Mouse (Mus musculus) heart, postnatal 10 days (tissue): ENCODE measurements around the gene Med12l. TPM values are rescaled to one million over a fixed set of nuclear protein-coding genes. Genes with fewer than 3 reads are reported as not detected.

Experiments used
- DNase-seq, 2 experiments: peaks; one replicate each; pipeline ENCODE4 v3.0.0; 2021
- intact Hi-C: fragments of 180-260 bp; cut with DNase I; formaldehyde crosslinking; loops from one replicate; pipeline ENCODE4 v1.15.1; 2025
- total RNA-seq, 2 experiments: library from RNA; stranded (reverse); gene quantifications; 2 replicates each; pipeline ENCODE4 v1.2.3; 2021

Gene Med12l
- total RNA-seq, 2 experiments from 2014 or later = 9.4 to 10.1 TPM

DNA sequence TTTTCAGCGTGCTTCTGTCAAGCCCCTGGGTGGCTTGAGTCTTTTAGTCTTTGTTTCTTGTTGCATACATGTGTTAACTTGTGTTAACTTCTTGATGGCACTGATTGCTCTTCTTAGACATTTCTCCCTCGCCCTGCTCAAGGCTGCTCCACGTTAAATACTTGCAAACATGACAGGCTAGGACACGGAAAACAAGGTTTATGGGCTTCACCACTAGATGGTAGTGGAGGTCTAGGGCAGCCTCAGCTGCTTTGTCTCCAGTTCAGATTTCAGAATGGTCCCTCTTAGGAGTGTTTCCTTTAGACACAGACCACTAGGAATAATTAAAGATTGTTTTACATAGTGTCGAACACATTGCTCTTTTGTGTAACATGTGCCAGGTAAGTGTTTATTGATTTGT is 169.6 kb downstream of the Med12l start:
- intact Hi-C loops = loop anchor here (2.0 to 10.0 kb wide), 3 partner anchors 34 to 880 kb away; no protein-coding TSS in a partner anchor
- peak; percentile 67 to 76 for DNase-seq

DNA sequence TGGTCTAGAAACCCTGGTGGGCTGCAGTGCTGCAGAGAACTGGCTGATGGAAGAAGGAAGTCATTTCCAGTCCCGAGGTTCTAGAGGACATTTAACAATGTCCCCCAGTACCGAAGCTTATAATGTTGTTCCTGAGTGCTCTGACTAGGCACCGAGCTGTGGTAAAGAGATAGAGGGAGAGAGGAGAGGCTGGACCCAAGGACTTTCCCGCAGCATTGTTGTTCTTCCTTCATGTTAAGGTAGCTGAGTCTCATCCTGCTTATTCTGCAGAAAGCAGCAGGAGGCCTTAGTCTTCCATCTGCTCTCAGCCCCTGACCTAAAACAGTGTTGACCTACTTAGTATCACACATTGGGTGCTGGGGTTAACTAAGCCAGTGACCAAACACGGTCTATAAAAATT is 171.2 kb downstream of the Med12l start:
- intact Hi-C loops = loop anchor here (10.0 kb wide), 2 partner anchors 568 to 878 kb away; no protein-coding TSS in a partner anchor
- no peak for DNase-seq

DNA sequence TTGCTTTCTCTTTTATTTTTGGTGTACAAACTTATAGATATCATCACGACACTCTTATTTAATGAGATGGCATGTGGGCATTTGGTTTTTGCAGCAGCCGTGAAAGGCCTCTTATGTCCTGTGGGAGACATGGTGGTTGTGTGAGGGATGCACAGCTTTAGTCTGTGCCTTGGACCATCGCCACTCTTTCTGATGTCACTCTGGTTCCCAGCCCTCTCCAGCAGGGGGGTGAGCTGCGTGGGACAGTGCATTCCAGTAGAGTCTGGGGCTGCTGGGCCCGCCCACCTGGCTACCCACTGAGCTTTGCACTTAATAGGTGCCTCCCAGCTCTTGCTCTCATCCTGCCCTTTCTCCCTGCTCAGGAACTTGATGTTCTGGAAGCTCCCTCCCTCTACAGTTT is 175.5 kb downstream of the Med12l start:
- intact Hi-C loops = no loop called here
- DNase-seq = no peak

DNA sequence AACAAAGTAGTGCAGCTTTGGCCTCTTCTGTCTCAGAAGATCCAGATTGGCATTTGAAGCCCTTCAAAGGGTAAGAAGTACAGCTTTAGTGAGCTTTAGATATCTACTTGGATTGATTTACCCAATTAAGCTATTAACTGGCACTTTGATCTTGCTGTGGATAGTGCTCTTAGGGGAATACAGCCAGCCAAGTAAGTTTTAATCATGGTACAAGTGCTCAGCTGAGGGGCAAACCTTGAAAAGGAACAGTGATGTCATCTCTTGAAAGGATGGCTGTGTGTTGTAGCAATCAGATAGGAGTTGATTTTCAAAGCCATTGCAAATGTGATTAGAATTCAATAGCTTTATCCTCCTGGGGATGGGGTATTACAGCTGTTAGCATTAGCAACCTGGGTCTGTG is 176.5 kb downstream of the Med12l start:
- intact Hi-C loops = no loop called here
- no peak for DNase-seq

DNA sequence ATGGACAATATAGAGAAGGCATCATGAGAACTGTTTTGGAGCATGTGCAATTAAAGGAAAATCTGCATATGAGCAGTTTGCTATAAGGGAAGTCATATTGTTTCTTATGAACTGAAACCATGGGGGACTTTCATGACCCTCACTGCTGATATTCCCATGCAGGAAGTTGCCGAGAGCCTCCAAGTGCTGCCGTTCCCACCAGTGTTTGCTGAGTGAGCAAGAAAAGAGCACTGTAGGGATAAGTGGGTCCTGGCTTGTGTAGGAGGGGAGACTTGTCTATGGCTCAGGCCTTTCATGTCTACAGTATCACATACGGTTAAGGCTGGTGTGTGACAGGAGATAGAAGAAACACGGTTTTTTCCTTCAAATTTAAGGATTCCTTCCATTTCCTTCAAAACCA is 180.0 kb downstream of the Med12l start:
- intact Hi-C loops = no loop called here
- no peak for DNase-seq

DNA sequence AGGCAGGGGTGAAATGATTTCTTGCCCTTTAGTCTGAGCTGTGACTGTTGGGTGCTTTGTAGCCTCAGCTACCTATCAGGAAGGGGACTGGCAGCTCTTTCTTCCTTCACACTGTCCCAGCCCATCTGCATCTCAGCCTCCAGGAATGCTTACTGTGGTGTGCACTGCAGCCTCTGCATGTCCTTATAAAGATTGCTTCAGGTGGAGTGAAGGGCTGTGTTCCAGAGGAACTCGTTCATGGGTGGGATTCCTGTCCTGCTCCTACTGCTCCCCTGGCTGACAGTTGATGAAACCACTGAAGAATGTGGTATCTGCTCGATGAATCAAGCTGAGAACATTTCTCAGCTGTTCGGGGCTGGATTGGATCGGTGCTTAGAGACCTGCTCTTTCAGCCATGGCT is 181.7 kb downstream of the Med12l start:
- DNase-seq = no peak
- intact Hi-C loops = no loop called here

DNA sequence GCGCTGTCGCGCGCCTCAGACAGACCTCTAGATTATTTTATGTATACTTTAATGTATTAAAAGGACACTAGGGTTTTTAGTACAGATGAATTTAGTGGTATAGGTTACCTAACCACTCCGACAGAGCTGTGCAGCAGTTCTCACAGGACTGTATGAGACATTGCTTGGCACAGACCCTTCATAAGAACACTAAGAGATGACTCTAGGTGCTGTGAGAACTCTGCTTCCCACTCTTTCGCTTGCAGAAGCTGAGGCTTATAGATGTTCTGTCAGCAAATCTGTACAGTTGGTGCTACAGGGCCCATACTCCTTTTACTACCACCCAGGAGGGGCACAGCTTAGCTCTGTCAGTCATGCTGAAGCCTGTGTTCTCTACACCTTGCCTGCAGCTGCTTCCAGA is 186.0 kb downstream of the Med12l start:
- DNase-seq = no peak

DNA sequence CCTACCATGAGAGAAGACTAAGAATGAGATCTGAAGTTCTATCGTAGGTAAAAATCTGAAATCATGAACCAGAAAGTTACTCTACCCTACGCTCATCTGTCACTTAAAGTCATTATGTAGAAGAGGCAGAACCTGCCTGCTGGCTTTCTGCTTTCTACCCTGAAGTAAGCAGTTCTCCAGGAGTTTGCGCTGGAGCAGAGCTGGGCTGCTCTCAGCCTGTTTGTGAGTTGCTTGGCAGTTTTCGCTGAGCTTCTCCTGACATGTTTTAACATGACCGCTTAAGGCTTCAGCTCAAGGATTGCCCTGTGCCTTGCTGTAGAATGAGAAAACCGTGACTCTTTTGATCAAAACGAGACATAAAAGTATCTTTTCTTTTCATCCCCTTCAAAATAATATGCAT is 188.5 kb downstream of the Med12l start:
- intact Hi-C loops = no loop called here
- DNase-seq = no peak

More for the DNA sequence above, 186.0 kb downstream of the Med12l start:
- intact Hi-C loops = no loop called here

DNA sequence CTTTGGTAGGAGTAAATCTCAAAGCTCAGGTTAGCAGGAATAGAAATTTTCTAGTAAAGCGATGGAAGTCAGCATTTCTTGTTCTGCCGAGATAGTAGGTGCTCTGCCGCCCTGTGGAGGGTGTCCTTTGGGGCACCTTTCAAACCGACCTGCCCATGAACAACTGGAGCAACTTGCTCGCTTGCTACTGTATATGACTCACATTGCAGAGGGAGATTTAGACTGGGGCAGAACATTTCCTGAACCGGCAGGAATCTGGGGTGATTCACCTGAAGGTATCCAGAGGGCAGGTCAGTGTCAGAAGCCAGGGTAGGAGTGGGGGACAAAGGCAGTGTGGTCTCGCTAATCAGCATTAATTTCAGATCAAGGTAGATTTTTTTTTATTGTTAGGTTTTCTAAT is 189.3 kb downstream of the Med12l start, which contains the start of gene Gpr87:
Gene Gpr87, minus strand, starts transcription at position 167 of the 400 bp plus-strand sequence.
- DNase-seq = no peak
- intact Hi-C loops = no loop called here

DNA sequence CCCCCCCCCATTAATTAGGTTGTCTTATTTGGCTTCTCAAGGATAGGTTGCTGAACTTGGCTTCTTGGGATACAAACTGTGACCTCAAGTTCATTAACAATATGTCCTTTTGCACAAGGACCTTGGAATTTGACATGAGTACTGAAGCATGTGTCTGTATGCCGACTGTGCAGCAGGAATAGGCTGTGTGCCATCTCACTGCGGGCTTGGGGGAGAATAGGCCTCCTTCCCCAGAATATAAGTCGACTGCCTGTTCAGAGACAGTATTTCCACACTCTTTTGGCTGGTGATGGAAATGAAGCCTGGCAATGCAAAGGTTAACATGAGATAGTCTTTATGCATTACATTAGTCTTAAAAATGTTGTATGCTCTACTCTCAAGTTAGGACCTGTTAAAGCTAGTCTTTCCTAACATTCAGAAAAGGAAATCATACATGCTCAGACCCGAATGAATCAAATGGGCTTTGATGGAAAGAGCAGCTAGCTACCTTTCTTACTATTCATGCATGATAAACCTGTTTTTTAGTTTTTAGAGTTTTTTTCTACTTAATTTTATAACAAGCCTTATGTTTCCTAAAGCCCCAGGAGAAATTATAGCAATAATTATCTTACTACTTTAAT is 191.8 kb downstream of the Med12l start:
- intact Hi-C loops = no loop called here

DNA sequence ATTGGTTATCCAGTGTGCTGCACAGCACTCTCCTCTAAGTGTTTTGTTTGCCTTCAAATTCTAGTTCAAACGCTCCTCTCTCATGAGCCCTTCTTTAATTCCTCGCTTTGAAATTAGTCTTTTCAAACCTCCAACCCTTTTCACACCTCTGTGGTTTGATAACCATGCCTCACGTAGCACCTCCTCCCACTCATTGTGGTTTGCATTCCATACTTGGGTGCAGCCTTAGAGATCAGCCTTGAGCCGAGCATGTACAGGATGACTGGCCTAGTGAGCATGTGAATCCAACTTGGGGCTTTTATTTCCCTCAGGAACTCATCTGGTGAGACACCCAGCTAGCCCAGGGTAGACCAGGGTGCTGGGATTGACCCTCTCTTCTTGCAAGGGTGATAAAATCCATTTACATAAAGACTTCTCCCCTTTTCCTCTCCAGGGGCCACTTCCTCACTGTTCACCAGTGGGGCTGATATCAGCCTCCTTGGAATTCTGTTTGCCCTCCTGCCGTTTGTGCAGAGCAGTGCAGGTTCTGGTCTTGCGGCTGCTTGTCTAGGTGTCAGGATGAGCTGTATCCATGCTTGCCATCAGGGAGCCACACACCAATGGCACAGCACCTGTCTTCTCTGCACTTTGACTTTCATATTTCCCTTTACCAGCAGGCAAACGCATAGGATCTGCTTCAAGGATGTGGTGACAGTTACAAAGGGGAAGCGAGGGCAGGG is 198.3 kb downstream of the Med12l start:
- no peak for DNase-seq
- intact Hi-C loops = no loop called here

More for the DNA sequence above, 191.8 kb downstream of the Med12l start:
- DNase-seq = no peak

DNA sequence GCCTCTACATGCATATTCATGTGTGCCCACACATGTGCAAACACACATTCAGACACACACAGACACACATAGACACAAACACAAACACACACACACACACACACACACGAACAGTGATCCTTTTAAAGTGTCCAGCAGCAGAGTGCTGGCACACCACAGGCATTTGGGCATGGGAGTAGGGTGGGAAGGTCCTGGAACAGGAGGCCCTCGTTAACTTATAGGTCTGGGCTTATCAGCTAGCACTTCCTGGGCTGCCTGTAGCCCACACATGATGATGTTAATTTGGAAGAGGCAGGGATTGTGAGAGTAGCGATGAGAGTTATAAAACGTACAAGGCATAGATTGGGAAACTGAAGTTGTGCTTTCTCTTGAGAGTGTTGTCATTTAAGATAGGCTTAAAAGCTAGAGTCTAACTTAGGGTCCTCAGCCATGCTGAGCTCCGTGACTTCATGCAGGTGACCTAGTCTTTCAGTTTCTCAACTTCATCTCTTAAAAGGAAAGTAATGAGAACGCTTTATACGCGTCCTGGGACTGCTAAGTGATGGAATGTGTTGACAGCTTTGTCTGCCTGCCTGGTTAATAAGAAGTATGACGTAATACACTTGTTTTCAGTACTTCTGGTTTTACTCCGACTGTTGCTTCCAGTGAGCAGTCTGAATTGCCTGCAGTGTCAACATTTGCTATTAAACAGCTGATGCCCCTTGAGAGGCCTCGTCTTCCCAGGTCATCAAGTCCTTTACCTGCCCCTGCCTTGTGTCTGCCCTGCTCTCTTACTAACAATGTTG is 199.3 kb downstream of the Med12l start:
- intact Hi-C loops = no loop called here

DNA sequence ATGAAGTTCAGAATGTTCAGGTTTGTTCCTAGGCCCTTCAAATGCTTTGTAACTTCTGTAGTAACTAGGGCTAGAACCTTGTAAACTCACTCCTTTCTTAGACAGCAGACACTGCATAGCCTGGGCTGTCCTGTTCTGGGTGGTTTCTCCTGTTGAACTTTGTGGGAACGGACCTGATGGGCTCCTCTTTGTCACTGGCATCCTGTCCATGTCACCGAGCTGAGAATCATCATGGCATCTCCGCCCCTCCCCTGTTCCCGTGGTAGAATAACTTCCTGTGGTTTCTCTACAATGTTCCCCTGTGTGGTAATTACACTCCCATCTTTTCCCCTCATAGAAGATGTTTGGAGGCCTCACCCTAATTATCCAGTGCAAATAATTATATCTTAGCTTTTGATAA is 200.3 kb downstream of the Med12l start:
- no peak for DNase-seq
- intact Hi-C loops = no loop called here

More for the DNA sequence above, 199.3 kb downstream of the Med12l start:
- peak; percentile 22 to 32 for DNase-seq

DNA sequence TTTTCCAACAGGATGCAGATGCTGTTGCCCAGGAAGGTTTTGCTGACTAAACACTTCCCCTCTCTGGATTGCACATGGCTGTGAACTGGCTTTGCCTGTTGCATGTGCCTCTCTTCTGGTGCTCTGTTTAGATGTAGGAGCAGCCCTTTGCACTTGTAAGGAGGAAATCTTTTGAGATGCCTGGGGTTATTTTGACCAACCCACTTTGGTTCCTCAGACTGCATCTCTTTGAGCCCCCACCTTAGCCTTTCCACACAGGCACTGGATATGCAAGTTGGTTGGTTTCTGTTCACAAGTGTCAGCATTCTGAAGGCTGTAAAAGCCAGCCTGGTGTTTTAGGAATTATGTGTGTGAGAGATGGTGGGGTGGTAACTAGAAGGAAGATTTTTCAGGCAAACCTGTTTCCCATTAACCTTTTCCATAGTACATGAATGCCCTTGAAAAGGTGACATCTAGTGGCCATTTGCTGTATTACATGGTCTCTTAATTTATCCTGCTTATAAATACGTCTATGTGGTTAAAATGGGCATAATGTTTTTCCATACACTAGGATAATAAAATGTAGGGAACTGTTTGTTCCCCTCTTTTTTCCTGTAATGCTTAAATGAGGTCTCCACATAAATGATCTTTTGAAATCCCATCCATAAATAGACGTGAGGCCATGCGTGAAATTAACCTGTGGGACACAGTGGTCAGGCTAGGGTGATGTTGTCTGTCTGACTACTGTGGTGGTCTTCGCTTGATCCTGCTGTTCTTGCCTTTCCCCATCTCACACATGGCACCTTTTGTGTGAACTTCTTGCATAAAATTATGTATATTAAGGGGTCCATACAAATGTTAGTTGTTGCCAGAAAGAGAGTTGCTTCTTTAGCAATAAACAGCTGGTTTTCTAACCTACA is 203.3 kb downstream of the Med12l start:
- intact Hi-C loops = loop anchor here (2.0 kb wide), 3 partner anchors 34 to 130 kb away; no protein-coding TSS in a partner anchor

DNA sequence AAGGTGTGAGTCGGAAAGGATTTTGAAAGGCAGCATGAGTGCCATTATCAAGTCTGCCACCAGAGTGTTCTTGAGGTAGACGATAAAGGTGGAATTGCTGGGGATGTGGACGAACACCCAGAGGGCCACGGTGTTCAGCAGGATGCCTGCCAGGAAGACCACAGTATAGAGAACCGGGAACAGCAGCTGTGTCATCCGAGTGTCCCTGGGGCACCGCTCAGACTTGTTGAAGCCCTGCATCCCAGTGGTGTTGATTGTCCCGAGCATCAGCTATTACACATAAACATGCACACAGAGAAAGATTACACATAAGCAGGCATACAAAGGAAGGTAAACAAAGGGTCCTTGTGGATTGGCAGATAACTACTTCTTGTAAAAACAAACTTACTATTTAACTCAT is 204.5 kb downstream of the Med12l start:
- intact Hi-C loops = no loop called here
- no peak for DNase-seq

More for the DNA sequence above, 203.3 kb downstream of the Med12l start:
- peak; percentile 61 to 79 for DNase-seq

DNA sequence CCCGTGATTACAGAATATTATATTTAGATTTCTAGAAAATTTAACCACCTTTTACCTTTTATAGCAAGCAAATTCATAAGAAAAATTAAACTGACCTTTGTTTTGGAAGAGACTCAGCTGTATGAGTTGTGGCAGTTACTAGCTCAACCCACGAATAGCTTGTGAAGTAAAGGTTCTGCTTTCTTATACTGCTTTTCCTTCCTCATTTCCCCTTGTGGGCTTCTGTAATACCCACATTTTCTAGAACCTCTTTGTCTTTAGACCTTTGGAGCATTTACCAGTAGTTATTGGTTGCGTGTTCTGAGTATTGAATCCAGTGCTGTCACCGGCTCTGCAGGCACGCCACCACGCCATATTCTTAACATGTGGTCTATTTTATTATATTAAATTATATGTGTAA is 205.1 kb downstream of the Med12l start, which contains the start of gene P2ry13:
Gene P2ry13, minus strand, starts transcription at position 156 of the 400 bp plus-strand sequence.
- intact Hi-C loops = no loop called here
- DNase-seq = no peak

DNA sequence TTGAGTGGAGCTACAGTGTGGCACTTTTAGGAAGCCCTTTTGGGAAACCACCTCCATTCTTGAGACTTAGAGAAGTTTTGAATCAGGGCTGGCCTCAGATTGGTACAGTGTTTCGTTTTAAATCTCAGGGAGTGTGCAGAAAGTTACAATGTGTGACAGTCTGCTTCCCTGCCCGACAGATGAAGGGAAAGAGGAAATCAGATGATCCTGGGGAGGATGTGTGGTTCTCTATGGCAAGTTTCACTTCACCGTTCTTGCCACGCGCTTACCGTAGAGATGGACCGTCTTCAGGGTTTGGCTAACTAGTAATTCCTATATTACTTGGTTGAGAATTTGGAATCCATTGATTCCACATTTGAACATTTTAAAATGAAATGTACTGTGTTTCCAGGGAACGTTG is 206.2 kb downstream of the Med12l start:
- intact Hi-C loops = no loop called here
- no peak for DNase-seq

DNA sequence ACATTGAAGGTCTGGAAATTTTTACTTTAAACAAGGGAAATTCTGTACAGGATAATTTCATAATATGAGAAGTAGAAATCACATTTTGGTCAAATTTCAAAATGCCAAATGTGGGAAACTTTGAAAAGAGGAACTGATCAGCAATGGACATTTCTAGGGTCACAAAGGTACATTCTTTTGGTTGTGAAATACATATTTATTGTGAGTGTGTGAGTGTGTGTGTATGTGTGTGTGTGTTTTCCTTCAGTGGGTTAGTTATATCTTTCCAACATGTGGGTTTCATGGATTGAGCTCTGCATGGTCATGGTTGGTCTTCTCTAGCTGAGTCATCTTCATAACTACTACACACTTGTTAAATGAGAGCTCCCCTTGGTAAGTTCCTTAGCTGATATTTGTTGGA is 206.8 kb downstream of the Med12l start:
- intact Hi-C loops = no loop called here
- no peak for DNase-seq

DNA sequence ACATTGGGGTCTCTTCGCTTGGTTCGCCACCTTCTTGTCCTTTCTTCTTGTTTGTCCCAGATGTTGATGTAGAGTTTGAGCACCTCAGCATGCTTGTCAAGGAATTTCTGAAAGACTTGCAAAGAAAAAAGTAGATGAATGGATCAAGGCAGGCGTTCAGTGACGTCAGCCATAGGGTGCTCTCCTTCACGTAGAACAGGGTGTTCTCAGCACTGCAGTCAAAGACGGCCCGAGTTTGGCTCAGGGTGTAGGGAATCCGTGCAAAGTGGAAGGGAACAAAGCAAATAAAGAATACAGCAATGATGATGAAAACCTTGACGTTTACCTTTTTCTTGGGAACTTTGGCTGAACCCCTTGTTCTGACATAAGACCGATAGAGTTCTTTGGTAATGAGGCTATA is 211.6 kb downstream of the Med12l start:
- no peak for DNase-seq
- intact Hi-C loops = no loop called here

DNA sequence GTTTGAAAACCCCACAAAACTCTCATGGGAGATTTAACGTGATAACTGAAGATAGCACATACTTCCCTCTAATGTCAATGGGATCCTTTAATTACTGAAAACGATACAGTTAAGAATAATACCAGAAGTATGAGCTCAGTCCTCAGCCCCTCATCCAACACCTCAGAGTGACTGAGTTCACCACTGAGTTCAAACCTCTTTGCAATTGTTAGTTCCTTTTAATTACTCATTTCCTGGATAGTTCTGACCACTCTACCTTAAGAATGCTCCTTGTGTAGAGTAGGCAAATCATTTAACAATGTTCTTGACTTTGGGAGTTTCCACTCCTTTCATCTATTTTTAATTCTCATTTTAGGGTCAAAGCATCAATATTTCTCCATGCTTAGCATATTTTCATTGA is 213.7 kb downstream of the Med12l start:
- intact Hi-C loops = no loop called here
- no peak for DNase-seq
